Mouse (Mus musculus): ENCODE results near the gene Gnat2.
A peak's percentile ranks its signal among the peaks of the same experiment; 100 is the strongest.

The Gnat2 gene

GRCm38 (mm10) chr3:108092536-108093115 is at the start of gene Gnat2:
Gene Gnat2 (plus strand): TSS chr3:108092789.
- DNase-seq (ENCODE audit: low read depth, low spot score): no peak

- peak; percentile 96 for DNase-seq (ENCODE audit: low read depth, low spot score)
These were observed 48.0 kb upstream of the Gnat2 start, which contains the start of gene Gstm4 for GRCm38 (mm10) chr3:108044394-108045140. Gene Gstm4 (minus strand): TSS chr3:108044894.

- DNase-seq (ENCODE audit: low read depth, low spot score): no peak
These were observed 45.5 kb upstream of the Gnat2 start for GRCm38 (mm10) chr3:108046944-108047655.

- DNase-seq (ENCODE audit: low read depth, low spot score): no peak
These were observed 44.3 kb upstream of the Gnat2 start for GRCm38 (mm10) chr3:108048306-108048705.

GRCm38 (mm10) chr3:108050493-108050892 is 42.1 kb upstream of the Gnat2 start:
- no peak for DNase-seq (ENCODE audit: low read depth, low spot score)

GRCm38 (mm10) chr3:108061420-108061819 is 31.2 kb upstream of the Gnat2 start:
- DNase-seq (ENCODE audit: low read depth, low spot score): peak; percentile 81

- no peak for DNase-seq (ENCODE audit: low read depth, low spot score)
These were observed 29.9 kb upstream of the Gnat2 start for GRCm38 (mm10) chr3:108062648-108063047.

- DNase-seq (ENCODE audit: low read depth, low spot score): no peak
These were observed 27.9 kb upstream of the Gnat2 start for GRCm38 (mm10) chr3:108064672-108065071.

- DNase-seq (ENCODE audit: low read depth, low spot score): no peak
These were observed 27.0 kb upstream of the Gnat2 start for GRCm38 (mm10) chr3:108065551-108065950.

- no peak for DNase-seq (ENCODE audit: low read depth, low spot score)
These were observed 25.1 kb upstream of the Gnat2 start for GRCm38 (mm10) chr3:108067370-108067934.

GRCm38 (mm10) chr3:108068826-108069225 is 23.8 kb upstream of the Gnat2 start:
- no peak for DNase-seq (ENCODE audit: low read depth, low spot score)

- no peak for DNase-seq (ENCODE audit: low read depth, low spot score)
These were observed 23.2 kb upstream of the Gnat2 start for GRCm38 (mm10) chr3:108069231-108069870.

GRCm38 (mm10) chr3:108070295-108071293 is 22.0 kb upstream of the Gnat2 start:
- peak; percentile 73 for DNase-seq (ENCODE audit: low read depth, low spot score)

- no peak for DNase-seq (ENCODE audit: low read depth, low spot score)
These were observed 19.5 kb upstream of the Gnat2 start for GRCm38 (mm10) chr3:108072983-108073569.

- DNase-seq (ENCODE audit: low read depth, low spot score): no peak
These were observed 15.8 kb upstream of the Gnat2 start for GRCm38 (mm10) chr3:108076836-108077235.

- DNase-seq (ENCODE audit: low read depth, low spot score): no peak
These were observed 10.9 kb upstream of the Gnat2 start for GRCm38 (mm10) chr3:108081681-108082080.

GRCm38 (mm10) chr3:108082251-108082875 is 10.2 kb upstream of the Gnat2 start:
- DNase-seq (ENCODE audit: low read depth, low spot score): no peak

GRCm38 (mm10) chr3:108083161-108083560 is 9.4 kb upstream of the Gnat2 start:
- no peak for DNase-seq (ENCODE audit: low read depth, low spot score)

- DNase-seq (ENCODE audit: low read depth, low spot score): no peak
These were observed 8.6 kb upstream of the Gnat2 start for GRCm38 (mm10) chr3:108083904-108084407.

Measured in A20 (cell line).